In the genomic region with DNA sequence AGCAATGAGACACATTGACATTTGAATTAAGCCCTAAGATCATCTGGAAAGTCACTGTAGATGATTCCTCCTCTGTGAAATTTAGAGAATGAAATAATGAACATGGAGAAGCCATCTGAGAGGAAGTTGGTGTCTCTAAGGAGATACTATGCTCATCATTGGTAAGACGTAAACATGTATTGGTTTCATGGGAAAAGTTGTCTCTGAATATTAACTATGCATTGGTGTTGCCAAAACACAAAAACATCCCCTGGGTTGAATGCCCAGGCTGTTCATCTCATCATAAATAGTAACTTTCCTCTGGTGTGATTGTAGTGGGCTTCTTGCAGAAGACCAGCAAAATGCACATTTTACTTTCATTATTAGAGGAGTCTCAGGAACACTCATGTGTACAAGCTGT, we compare ENCODE assay signal across 33 mouse cellular contexts. TPM values are rescaled to one million over a fixed set of nuclear protein-coding genes. Genes with fewer than 3 reads are reported as not detected.
"Had no signal": no experiment of that assay in that cellular context is flagged by ENCODE, and none has a peak within 500 bp of the region (broad histone marks: within the 10 kb centered on the region; RNA-seq: fewer than 3 reads in every experiment).

Gene Olfr923, plus strand, starts transcription at position 301 of the 400 bp plus-strand sequence.

- H3K4me1 ChIP-seq: embryonic facial prominence, embryonic 10.5 days; embryonic facial prominence, embryonic 12.5 days; embryonic facial prominence, embryonic 13.5 days; embryonic facial prominence, embryonic 15.5 days; forebrain, embryonic 10.5 days; forebrain, embryonic 12.5 days; forebrain, embryonic 13.5 days; forebrain, embryonic 15.5 days had no signal

- H3K4me3 ChIP-seq: embryonic facial prominence, embryonic 10.5 days; embryonic facial prominence, embryonic 12.5 days; embryonic facial prominence, embryonic 13.5 days; embryonic facial prominence, embryonic 15.5 days; erythroblast, embryonic 14.5 days; forebrain, embryonic 10.5 days; forebrain, embryonic 12.5 days; forebrain, embryonic 13.5 days; forebrain, embryonic 15.5 days; gastrocnemius, adult 2 months; heart, adult 2 months had no signal

- ATAC-seq: forebrain, embryonic 13.5 days; forebrain, embryonic 14.5 days; forebrain, embryonic 15.5 days; forebrain, embryonic 16.5 days; forebrain, postnatal 0 days had no signal

- DNase-seq: cerebellum, adult 8-10 months; cerebellum, adult 9-10 months; cerebellum, adult 9-11 months; cerebellum, postnatal 10 days; cerebellum, postnatal 14 days; cerebellum, postnatal 25 days; cerebellum, postnatal 36 days; embryo, embryonic 11 days; forebrain, postnatal 0 days; gastrocnemius, adult 2 months; gastrocnemius, postnatal 10 days; gastrocnemius, postnatal 14 days; gastrocnemius, postnatal 25 days; gastrocnemius, postnatal 36 days; heart, adult 11 months; heart, adult 18-20 months; heart, adult 2 months had no signal

- H3K9ac ChIP-seq: embryonic facial prominence, embryonic 12.5 days; embryonic facial prominence, embryonic 13.5 days; embryonic facial prominence, embryonic 15.5 days; forebrain, embryonic 12.5 days; forebrain, embryonic 13.5 days; forebrain, embryonic 15.5 days; forebrain, postnatal 0 days had no signal

- H3K27ac ChIP-seq: embryonic facial prominence, embryonic 10.5 days; embryonic facial prominence, embryonic 12.5 days; embryonic facial prominence, embryonic 13.5 days; embryonic facial prominence, embryonic 15.5 days; forebrain, embryonic 10.5 days; forebrain, embryonic 12.5 days; forebrain, embryonic 13.5 days; forebrain, embryonic 15.5 days; gastrocnemius, adult 2 months; heart, adult 2 months had no signal

- H3K4me2 ChIP-seq: embryonic facial prominence, embryonic 12.5 days; embryonic facial prominence, embryonic 13.5 days; embryonic facial prominence, embryonic 15.5 days; forebrain, embryonic 12.5 days; forebrain, embryonic 13.5 days; forebrain, embryonic 15.5 days had no signal

- H3K27me3 ChIP-seq: embryonic facial prominence, embryonic 12.5 days; embryonic facial prominence, embryonic 13.5 days; embryonic facial prominence, embryonic 15.5 days; forebrain, embryonic 12.5 days; forebrain, embryonic 13.5 days; forebrain, embryonic 15.5 days had no signal

- H3K36me3 ChIP-seq: embryonic facial prominence, embryonic 10.5 days; embryonic facial prominence, embryonic 12.5 days; embryonic facial prominence, embryonic 13.5 days; embryonic facial prominence, embryonic 15.5 days; forebrain, embryonic 10.5 days; forebrain, embryonic 12.5 days; forebrain, embryonic 15.5 days had no signal

- H3K9me3 ChIP-seq: embryonic facial prominence, embryonic 10.5 days; embryonic facial prominence, embryonic 12.5 days; embryonic facial prominence, embryonic 13.5 days; embryonic facial prominence, embryonic 15.5 days; forebrain, embryonic 10.5 days; forebrain, embryonic 12.5 days; forebrain, embryonic 13.5 days; forebrain, embryonic 15.5 days had no signal

RNA-seq across cellular contexts. Expression of gene Olfr923, which starts in this region (rescaled TPM):
- polyA plus RNA-seq: cortical plate, adult 2 months; embryonic facial prominence, embryonic 10.5 days; embryonic facial prominence, embryonic 11.5 days; embryonic facial prominence, embryonic 12.5 days; forebrain, embryonic 10.5 days; forebrain, embryonic 11.5 days; forebrain, embryonic 12.5 days; forebrain, embryonic 13.5 days; forebrain, embryonic 14.5 days; forebrain, embryonic 15.5 days; forebrain, embryonic 16.5 days; forebrain, postnatal 0 days; frontal cortex, adult 2 months; gonadal fat pad, adult 2 months; heart, adult 2 months had no signal
